Mouse (Mus musculus): Measurements from ENCODE around the gene Txndc17. TPM values are rescaled to one million over a fixed set of nuclear protein-coding genes. Genes with fewer than 3 reads are reported as not detected.
"Not testable (repeated sequence)": the region's sequence is repeated elsewhere in the genome, so short reads cannot be mapped to it uniquely, and the experiment has no call there.

Txndc17 gene
- 169 and 198 TPM in 2 replicates for polyA plus RNA-seq (2015; fragmentation: Nextera tagmentation; extraction: Ambion mirVana)

- ATAC-seq (ENCODE audit: low read depth): peak; percentile 92
- Histone ChIP-seq H3K27ac (replicated peaks) (peak within 1 kb of the TSS; percentile 81), H3K36me3 (peaks cover 34% of the 10 kb centered on the region), H3K4me3 (peak within 1 kb of the TSS; percentile 76), H3K9ac (peak within 1 kb of the TSS; percentile 94), H3K4me2 (peak within 1 kb of the TSS; percentile 88), H3K4me1 (replicated peaks) (peaks cover 32% of the 10 kb centered on the region), H3K9me3 (no peaks in the 10 kb centered on the region), H3K27me3 (no peaks in the 10 kb centered on the region)
- WGBS: under 1% methylated on average over 42 of the region's 42 CpGs
Measured at GRCm38 (mm10) chr11:72207204-72207833, at the start of gene Txndc17, which contains the start of gene 4933427D14Rik. Gene Txndc17, plus strand, starts transcription at chr11:72207547. Gene 4933427D14Rik, minus strand, starts transcription at chr11:72207459.

DNA sequence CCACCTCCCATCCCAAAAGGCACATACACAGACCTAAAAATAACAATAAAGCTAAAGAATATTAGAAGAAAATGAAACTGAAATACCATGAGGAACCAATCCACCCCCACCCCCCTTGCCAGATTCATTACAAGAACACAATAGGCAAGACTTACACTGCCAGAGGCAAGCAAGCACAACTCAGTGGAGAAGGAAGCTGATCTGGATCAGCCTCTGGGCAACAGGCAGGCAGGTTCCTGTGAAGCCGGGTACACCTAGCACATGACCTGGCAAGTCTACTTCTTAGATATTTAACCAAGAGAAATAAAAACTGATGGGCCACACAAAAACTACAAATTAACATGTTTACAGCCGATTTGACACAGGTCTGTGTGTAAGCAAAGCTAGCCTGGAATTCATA lies 44.1 kb upstream of the Txndc17 start:
- Histone ChIP-seq H3K9ac (no peak overlapping the region), H3K27me3 (no peaks in the 10 kb centered on the region), H3K36me3 (peaks cover 85% of the 10 kb centered on the region), H3K4me2 (no peak overlapping the region), H3K4me3 (no peak overlapping the region), H3K9me3 (no peaks in the 10 kb centered on the region), H3K4me1 (replicated peaks) (no peaks in the 10 kb centered on the region), H3K27ac (replicated peaks) (no peak overlapping the region)
- 90% methylated on average over 2 of the region's 2 CpGs for WGBS
- ATAC-seq (ENCODE audit: low read depth): no peak

- no peak for ATAC-seq (ENCODE audit: low read depth)
- 92% methylated on average over 4 of the region's 4 CpGs for WGBS
- no peak overlapping the region for H3K27ac ChIP-seq (replicated peaks)
- no peaks in the 10 kb centered on the region for H3K4me1 ChIP-seq (replicated peaks)
- no peak overlapping the region for H3K4me3 ChIP-seq
- no peak overlapping the region for H3K4me2 ChIP-seq
- no peaks in the 10 kb centered on the region for H3K9me3 ChIP-seq
- H3K9ac ChIP-seq: no peak overlapping the region
- peaks cover 85% of the 10 kb centered on the region for H3K36me3 ChIP-seq
- H3K27me3 ChIP-seq: no peaks in the 10 kb centered on the region
Measured at GRCm38 (mm10) chr11:72169871-72170270, 37.5 kb upstream of the Txndc17 start.

GRCm38 (mm10) chr11:72171906-72172305 lies 35.4 kb upstream of the Txndc17 start:
- not testable (repeated sequence) for H3K9me3 ChIP-seq
- H3K36me3 ChIP-seq: peaks cover 83% of the 10 kb centered on the region

GRCm38 (mm10) chr11:72173506-72173905 lies 33.8 kb upstream of the Txndc17 start:
- no peak overlapping the region for H3K4me2 ChIP-seq
- no peak overlapping the region for H3K9ac ChIP-seq
- no peaks in the 10 kb centered on the region for H3K9me3 ChIP-seq
- H3K4me3 ChIP-seq: no peak overlapping the region
- H3K36me3 ChIP-seq: peaks cover 82% of the 10 kb centered on the region
- WGBS: 87% methylated on average over 5 of the region's 5 CpGs
- no peak overlapping the region for H3K27ac ChIP-seq (replicated peaks)
- H3K4me1 ChIP-seq (replicated peaks): peaks cover 11% of the 10 kb centered on the region
- no peak for ATAC-seq (ENCODE audit: low read depth)
- no peaks in the 10 kb centered on the region for H3K27me3 ChIP-seq

More at GRCm38 (mm10) chr11:72171906-72172305, 35.4 kb upstream of the Txndc17 start:
- H3K9ac ChIP-seq; H3K4me3 ChIP-seq; H3K4me1 ChIP-seq (replicated peaks); H3K27me3 ChIP-seq; ATAC-seq (ENCODE audit: low read depth); H3K27ac ChIP-seq (replicated peaks); H3K4me2 ChIP-seq: not testable (repeated sequence)
- 37% methylated on average over 4 of the region's 4 CpGs for WGBS

- peaks cover 11% of the 10 kb centered on the region for H3K4me1 ChIP-seq (replicated peaks)
- no peak overlapping the region for H3K27ac ChIP-seq (replicated peaks)
- 94% methylated on average over 6 of the region's 6 CpGs for WGBS
- no peak for ATAC-seq (ENCODE audit: low read depth)
- H3K4me2 ChIP-seq: no peak overlapping the region
- H3K27me3 ChIP-seq: no peaks in the 10 kb centered on the region
- H3K4me3 ChIP-seq: no peak overlapping the region
- no peak overlapping the region for H3K9ac ChIP-seq
- H3K9me3 ChIP-seq: no peaks in the 10 kb centered on the region
- H3K36me3 ChIP-seq: peaks cover 77% of the 10 kb centered on the region
Measured at GRCm38 (mm10) chr11:72174721-72175120, 32.6 kb upstream of the Txndc17 start.

DNA sequence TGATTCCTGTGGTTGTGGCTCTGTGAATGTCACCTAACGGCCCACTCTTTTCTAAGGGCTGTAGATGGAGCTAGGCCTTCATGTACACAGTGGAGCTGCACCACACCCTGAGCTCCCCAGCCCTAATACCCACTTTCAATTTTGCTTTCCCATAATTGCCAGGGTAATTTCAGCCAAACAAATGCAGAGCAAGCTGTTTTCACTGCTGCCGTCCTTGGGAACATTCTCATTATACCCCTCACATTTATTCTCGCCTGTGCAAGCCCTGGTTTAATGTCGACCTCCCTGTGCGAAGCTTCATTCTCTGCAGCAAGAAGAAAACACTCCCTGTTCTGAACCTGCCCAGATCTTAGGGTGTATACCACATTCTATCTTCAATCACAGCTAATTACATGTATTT lies 31.4 kb upstream of the Txndc17 start:
- Histone ChIP-seq H3K4me3 (no peak overlapping the region), H3K27me3 (no peaks in the 10 kb centered on the region), H3K4me1 (replicated peaks) (peaks cover 11% of the 10 kb centered on the region), H3K27ac (replicated peaks) (no peak overlapping the region), H3K36me3 (peaks cover 77% of the 10 kb centered on the region), H3K9ac (no peak overlapping the region), H3K4me2 (no peak overlapping the region), H3K9me3 (no peaks in the 10 kb centered on the region)
- 59% methylated on average over 5 of the region's 5 CpGs for WGBS
- ATAC-seq (ENCODE audit: low read depth): no peak

- 30% methylated on average over 3 of the region's 3 CpGs for WGBS
- Histone ChIP-seq H3K4me2 (no peak overlapping the region), H3K36me3 (peaks cover 83% of the 10 kb centered on the region), H3K4me1 (replicated peaks) (peaks cover 11% of the 10 kb centered on the region), H3K27ac (replicated peaks) (no peak overlapping the region), H3K27me3 (no peaks in the 10 kb centered on the region), H3K9me3 (no peaks in the 10 kb centered on the region), H3K4me3 (no peak overlapping the region), H3K9ac (no peak overlapping the region)
- no peak for ATAC-seq (ENCODE audit: low read depth)
Measured at GRCm38 (mm10) chr11:72176553-72176952, 30.8 kb upstream of the Txndc17 start.

- peaks cover 64% of the 10 kb centered on the region for H3K36me3 ChIP-seq
- H3K27me3 ChIP-seq: no peaks in the 10 kb centered on the region
- H3K9me3 ChIP-seq: no peaks in the 10 kb centered on the region
- no peak overlapping the region for H3K27ac ChIP-seq (replicated peaks)
- no peak for ATAC-seq (ENCODE audit: low read depth)
- H3K4me3 ChIP-seq: no peak overlapping the region
- H3K4me2 ChIP-seq: no peak overlapping the region
- 88% methylated on average over 5 of the region's 5 CpGs for whole genome bisulfite sequencing
- H3K9ac ChIP-seq: no peak overlapping the region
- H3K4me1 ChIP-seq (replicated peaks): peaks cover 11% of the 10 kb centered on the region
Measured at GRCm38 (mm10) chr11:72180556-72180955, 26.8 kb upstream of the Txndc17 start.

DNA sequence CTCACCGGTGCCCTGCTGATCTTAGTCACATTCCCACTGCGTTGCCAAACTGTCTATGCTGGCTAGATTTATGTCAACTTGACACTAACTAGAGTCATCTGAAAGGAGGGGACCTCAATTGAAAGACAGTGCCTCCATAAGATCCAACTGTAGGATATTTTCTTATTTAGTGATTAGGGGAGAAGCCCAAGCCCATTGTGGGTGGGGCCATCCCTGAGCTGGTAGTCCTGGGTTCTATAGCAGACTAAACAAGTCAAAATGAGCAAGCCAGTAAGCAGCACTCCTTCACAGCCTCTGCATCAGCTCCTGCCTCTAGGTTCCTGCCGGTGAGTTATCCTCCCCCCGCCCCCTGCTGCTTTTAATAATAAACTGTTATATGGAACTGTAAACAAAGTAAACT lies 26.2 kb upstream of the Txndc17 start:
- 81% methylated on average over 4 of the region's 4 CpGs for WGBS
- Histone ChIP-seq H3K27ac (replicated peaks) (no peak overlapping the region), H3K36me3 (peaks cover 63% of the 10 kb centered on the region), H3K9me3 (no peaks in the 10 kb centered on the region), H3K4me3 (no peak overlapping the region), H3K4me1 (replicated peaks) (peaks cover 11% of the 10 kb centered on the region), H3K9ac (no peak overlapping the region), H3K27me3 (no peaks in the 10 kb centered on the region), H3K4me2 (no peak overlapping the region)
- ATAC-seq (ENCODE audit: low read depth): no peak

DNA sequence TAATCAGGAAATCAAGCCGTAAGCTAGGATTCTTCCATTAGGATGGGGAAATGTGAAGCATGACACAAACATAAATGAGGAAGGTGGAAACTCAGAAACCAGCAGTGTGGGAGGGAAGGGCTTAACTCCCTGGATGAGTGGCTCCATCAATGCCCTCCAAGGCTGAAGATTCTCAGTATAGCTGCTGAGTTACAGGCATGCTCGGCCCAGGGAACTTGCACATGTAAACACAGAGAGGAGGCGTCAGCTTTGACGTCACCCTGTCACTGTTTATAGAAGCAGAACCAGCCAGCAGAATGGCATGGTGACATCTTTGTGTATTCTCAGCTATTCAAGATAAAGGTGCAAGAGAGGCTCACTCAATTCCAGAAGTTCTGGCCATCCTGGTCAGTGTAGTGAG lies 23.1 kb upstream of the Txndc17 start:
- H3K4me3 ChIP-seq: no peak overlapping the region
- no peaks in the 10 kb centered on the region for H3K27me3 ChIP-seq
- peaks cover 65% of the 10 kb centered on the region for H3K36me3 ChIP-seq
- no peaks in the 10 kb centered on the region for H3K9me3 ChIP-seq
- 88% methylated on average over 4 of the region's 4 CpGs for WGBS
- no peak overlapping the region for H3K27ac ChIP-seq (replicated peaks)
- H3K4me2 ChIP-seq: no peak overlapping the region
- H3K4me1 ChIP-seq (replicated peaks): no peaks in the 10 kb centered on the region
- no peak for ATAC-seq (ENCODE audit: low read depth)
- no peak overlapping the region for H3K9ac ChIP-seq

DNA sequence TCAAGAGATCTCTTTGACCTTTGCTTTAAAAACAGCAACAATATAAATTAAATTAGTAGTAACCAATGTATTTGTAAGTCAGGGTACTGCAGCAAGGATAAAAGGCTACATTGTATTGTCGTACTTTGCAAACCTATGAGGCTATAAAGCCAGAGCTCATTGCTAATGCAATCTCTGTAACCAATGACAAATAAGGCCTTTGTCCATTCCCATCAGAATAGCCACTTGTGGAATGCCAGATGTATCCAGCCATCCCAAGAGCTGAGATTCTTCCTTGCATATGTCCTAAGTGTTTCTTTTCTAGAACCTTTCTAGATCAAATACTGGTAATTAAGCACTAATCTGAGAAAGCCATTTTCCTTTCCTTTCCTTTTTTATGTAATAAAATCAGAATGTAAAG lies 16.5 kb upstream of the Txndc17 start:
- peaks cover 66% of the 10 kb centered on the region for H3K36me3 ChIP-seq
- no peaks in the 10 kb centered on the region for H3K9me3 ChIP-seq
- no peaks in the 10 kb centered on the region for H3K4me1 ChIP-seq (replicated peaks)
- H3K9ac ChIP-seq: no peak overlapping the region
- H3K27ac ChIP-seq (replicated peaks): no peak overlapping the region
- ATAC-seq (ENCODE audit: low read depth): no peak
- H3K4me3 ChIP-seq: no peak overlapping the region
- H3K4me2 ChIP-seq: no peak overlapping the region
- H3K27me3 ChIP-seq: no peaks in the 10 kb centered on the region
- WGBS: 67% methylated on average over 1 of the region's 1 CpGs

DNA sequence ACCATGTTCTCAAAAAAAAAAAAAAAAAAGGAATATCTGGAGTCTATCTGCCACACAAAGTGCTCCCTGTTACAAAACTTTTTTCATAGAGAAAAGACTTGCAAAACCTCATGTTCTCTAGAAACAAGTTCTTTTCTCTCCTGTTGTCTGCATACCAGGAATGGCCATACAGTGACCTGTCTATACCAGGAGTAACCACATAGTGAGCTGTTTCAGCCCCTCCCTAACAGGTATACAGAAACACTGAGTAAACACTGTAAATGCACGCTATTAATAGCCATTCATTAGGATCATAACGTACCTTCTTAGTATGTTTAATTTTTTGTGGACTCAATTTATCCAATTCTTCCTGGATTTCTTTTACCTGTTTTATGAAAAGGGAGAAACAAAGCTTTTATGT lies 13.1 kb upstream of the Txndc17 start:
- Histone ChIP-seq H3K4me1 (replicated peaks) (no peaks in the 10 kb centered on the region), H3K27me3 (no peaks in the 10 kb centered on the region), H3K27ac (replicated peaks) (no peak overlapping the region), H3K9me3 (no peaks in the 10 kb centered on the region), H3K4me3 (no peak overlapping the region), H3K4me2 (no peak overlapping the region), H3K36me3 (peaks cover 65% of the 10 kb centered on the region), H3K9ac (no peak overlapping the region)
- ATAC-seq (ENCODE audit: low read depth): no peak
- 93% methylated on average over 2 of the region's 2 CpGs for WGBS
